Mouse (Mus musculus) C2C12 (cell line): ENCODE measurements around the gene Nol9. TPM values are rescaled to one million over a fixed set of nuclear protein-coding genes. Genes with fewer than 3 reads are reported as not detected.
"Not testable (repeated sequence)": the region's sequence is repeated elsewhere in the genome, so short reads cannot be mapped to it uniquely, and the experiment has no call there.

Experiments
- H3K27me3 ChIP-seq: one replicate; pipeline ENCODE4 v1.6.1; 2011; ENCODE audit not compliant: control insufficient read depth, insufficient read depth, insufficient read length
- H3K36me3 ChIP-seq: one replicate; pipeline ENCODE4 v1.6.1; 2011; ENCODE audit not compliant: control insufficient read depth, insufficient read depth
- H3K4me3 ChIP-seq: one replicate; pipeline ENCODE4 v1.5.1; 2011; ENCODE audit warnings: mild to moderate bottlenecking, control low read depth; ENCODE audit not compliant: poor library complexity, insufficient read depth, severe bottlenecking
- H3K79me2 ChIP-seq: one replicate; pipeline ENCODE4 v1.6.1; 2011; ENCODE audit not compliant: control insufficient read depth, insufficient read depth
- H3K79me3 ChIP-seq: one replicate; pipeline ENCODE4 v1.6.1; 2011; ENCODE audit warnings: low read depth, control low read depth
- H3ac ChIP-seq: one replicate; pipeline ENCODE3; 2011; ENCODE audit warnings: low read depth; ENCODE audit not compliant: control insufficient read depth, insufficient read length
- CEBPB ChIP-seq: IDR thresholded peaks from one replicate; pipeline ENCODE4 v1.6.1; 2011; ENCODE audit warnings: low read depth, mild to moderate bottlenecking, control low read depth, moderate library complexity
- CTCF ChIP-seq: IDR thresholded peaks from one replicate; pipeline ENCODE4 v1.5.1; 2011; ENCODE audit not compliant: control insufficient read depth, insufficient read depth, insufficient read length
- FOSL1 ChIP-seq: IDR thresholded peaks from one replicate; pipeline ENCODE4 v1.8.0; 2011; ENCODE audit warnings: mild to moderate bottlenecking, low read length; ENCODE audit not compliant: poor library complexity, insufficient read depth, severe bottlenecking
- MAX ChIP-seq: IDR thresholded peaks from one replicate; pipeline ENCODE4 v1.6.1; 2011; ENCODE audit warnings: mild to moderate bottlenecking, control low read depth
- MYOD1 ChIP-seq: IDR thresholded peaks from one replicate; pipeline ENCODE4 v1.6.1; 2011; ENCODE audit warnings: low read depth; ENCODE audit not compliant: control insufficient read depth, insufficient read length
- MYOG ChIP-seq: IDR thresholded peaks from one replicate; pipeline ENCODE4 v1.6.1; 2011; ENCODE audit not compliant: control insufficient read depth, insufficient read length; ENCODE audit errors: extremely low read depth
- USF1 ChIP-seq: IDR thresholded peaks from one replicate; pipeline ENCODE4 v1.6.1; 2011; ENCODE audit warnings: low read depth, mild to moderate bottlenecking, control low read depth, moderate library complexity
- polyA plus RNA-seq: library from polyadenylated mRNA; unstranded; fragments of >200 nt; fragmentation: generic; extraction: Trizol; gene quantifications from one replicate; pipeline ENCODE4 v1.2.1, GENCODE M21; 2012; ENCODE audit warnings: missing spikeins

Nol9 gene
- polyA plus RNA-seq, 1 experiment: 39.7 TPM

GRCm38 (mm10) chr4:152029087-152029486, 10.0 kb upstream of the Nol9 start:
- Histone ChIP-seq H3K36me3 (peaks cover 14% of the 10 kb centered on the region), H3K79me2 (peaks cover 32% of the 10 kb centered on the region), H3ac (no peak overlapping the region), H3K4me3 (no peak overlapping the region), H3K79me3 (peaks cover 27% of the 10 kb centered on the region), H3K27me3 (no peaks in the 10 kb centered on the region)
- TF ChIP-seq MAX (no peak), MYOD1 (no peak), MYOG (no peak), USF1 (no peak), CEBPB (no peak), FOSL1 (no peak), CTCF (no peak)

- peaks cover 19% of the 10 kb centered on the region for H3K79me3 ChIP-seq
- H3K79me2 ChIP-seq: peaks cover 22% of the 10 kb centered on the region
- H3K27me3 ChIP-seq: no peaks in the 10 kb centered on the region
- TF ChIP-seq MYOG (no peak), MYOD1 (no peak), CEBPB (no peak), FOSL1 (no peak), CTCF (no peak), MAX (no peak)
- peaks cover 5% of the 10 kb centered on the region for H3K36me3 ChIP-seq
- no peak overlapping the region for H3K4me3 ChIP-seq
- no peak overlapping the region for H3ac ChIP-seq
Observed at GRCm38 (mm10) chr4:152029997-152030396, 9.1 kb upstream of the Nol9 start.

- Histone ChIP-seq H3K27me3 (no peaks in the 10 kb centered on the region), H3K4me3 (no peak overlapping the region), H3K36me3 (no peaks in the 10 kb centered on the region), H3K79me3 (no peaks in the 10 kb centered on the region), H3ac (no peak overlapping the region), H3K79me2 (no peaks in the 10 kb centered on the region)
- no peak for TF ChIP-seq FOSL1
- TF ChIP-seq MYOD1: no peak
- no peak for TF ChIP-seq CEBPB
- TF ChIP-seq MYOG: no peak
- TF ChIP-seq CTCF: no peak
- TF ChIP-seq MAX: no peak
- no peak for TF ChIP-seq USF1
Observed at GRCm38 (mm10) chr4:152032922-152033321, 6.2 kb upstream of the Nol9 start.

- not testable (repeated sequence) for H3ac ChIP-seq, H3K27me3 ChIP-seq, H3K36me3 ChIP-seq, H3K4me3 ChIP-seq
- peaks cover 20% of the 10 kb centered on the region for H3K79me3 ChIP-seq
- peaks cover 23% of the 10 kb centered on the region for H3K79me2 ChIP-seq
Observed at GRCm38 (mm10) chr4:152036464-152036863, 2.7 kb upstream of the Nol9 start.

- H3K79me2 ChIP-seq: peaks cover 42% of the 10 kb centered on the region
- peak within 1 kb of the TSS; percentile 98 for H3ac ChIP-seq
- TF ChIP-seq MYOG: no peak
- peak; percentile 64 for TF ChIP-seq MYOD1
- no peaks in the 10 kb centered on the region for H3K27me3 ChIP-seq
- H3K4me3 ChIP-seq: peak within 1 kb of the TSS; percentile 93
- H3K79me3 ChIP-seq: peaks cover 38% of the 10 kb centered on the region
- peaks cover 26% of the 10 kb centered on the region for H3K36me3 ChIP-seq
Observed at GRCm38 (mm10) chr4:152038225-152038984, 716 bp upstream of the Nol9 start, which contains the start of gene Tas1r1. TSS of gene Tas1r1 (minus strand) at chr4:152038568.

GRCm38 (mm10) chr4:152039831-152040310, 750 bp downstream of the Nol9 start:
- Histone ChIP-seq H3K79me3 (peaks cover 50% of the 10 kb centered on the region), H3K79me2 (peaks cover 57% of the 10 kb centered on the region), H3ac (peak overlapping the region; percentile 98), H3K27me3 (no peaks in the 10 kb centered on the region), H3K36me3 (peaks cover 40% of the 10 kb centered on the region), H3K4me3 (peak overlapping the region; percentile 93)
- TF ChIP-seq CEBPB (no peak), MYOD1 (no peak), CTCF (no peak), MYOG (no peak), FOSL1 (no peak), USF1 (no peak), MAX (no peak)
